Mouse (Mus musculus) gastrocnemius, postnatal 36 days (tissue): Measurements from ENCODE around the gene Ahcyl2. TPM values are rescaled to one million over a fixed set of nuclear protein-coding genes. Genes with fewer than 3 reads are reported as not detected.

Experiments used
- DNase-seq, 2 experiments: peaks; one replicate each; pipeline ENCODE4 v3.0.0; 2022
- intact Hi-C: fragments of 180-260 bp; cut with DNase I; formaldehyde crosslinking; loops from one replicate; pipeline ENCODE4 v1.15.1; 2025
- total RNA-seq, 2 experiments: library from RNA; stranded (reverse); gene quantifications; 2 replicates each; pipeline ENCODE4 v1.2.3; 2021

Ahcyl2 gene
- total RNA-seq, 2 experiments from 2014 or later = 12.7 to 14.5 TPM

- DNase-seq = no peak
These were observed 176.7 kb downstream of the Ahcyl2 start for GRCm38 (mm10) chr6:29944465-29944864.

GRCm38 (mm10) chr6:29946568-29946967 lies 178.8 kb downstream of the Ahcyl2 start:
- intact Hi-C loops = no loop called here
- no peak for DNase-seq

More at GRCm38 (mm10) chr6:29944465-29944864, 176.7 kb downstream of the Ahcyl2 start:
- intact Hi-C loops = loop anchor here (2.0 kb wide), 1 partner anchor 86 kb away; no protein-coding TSS in a partner anchor

GRCm38 (mm10) chr6:29947823-29948222 lies 180.0 kb downstream of the Ahcyl2 start:
- no peak for DNase-seq
- intact Hi-C loops = no loop called here

- no peak for DNase-seq
- intact Hi-C loops = no loop called here
These were observed 188.9 kb downstream of the Ahcyl2 start for GRCm38 (mm10) chr6:29956749-29957148.

GRCm38 (mm10) chr6:29958669-29959068 lies 190.9 kb downstream of the Ahcyl2 start:
- intact Hi-C loops = no loop called here
- DNase-seq = no peak

- intact Hi-C loops = no loop called here
- DNase-seq = no peak
These were observed 193.3 kb downstream of the Ahcyl2 start for GRCm38 (mm10) chr6:29961081-29961480.

Other genes with a start within 250 kb of the Ahcyl2 start
- 1 to 10 TPM; 1.6 to 3.7 TPM for gene Irf5, start 241.4 kb upstream of the Ahcyl2 start, total RNA-seq
- gene Tnpo3, start 158.1 kb upstream of the Ahcyl2 start, total RNA-seq = 10 to 100 TPM; 29.3 to 32.4 TPM
- gene Tspan33, start 73.8 kb upstream of the Ahcyl2 start, total RNA-seq = 1 to 10 TPM; 2.2 to 3.0 TPM
- gene Smo, start 32.5 kb upstream of the Ahcyl2 start, total RNA-seq = 1 to 10 TPM; 4.4 to 4.5 TPM
- gene Strip2, start 149.0 kb downstream of the Ahcyl2 start, total RNA-seq = 1 to 10 TPM in 1 of 2 experiments, under 1 TPM in 1; 0.89 to 1.0 TPM